Mouse (Mus musculus): ENCODE data around the gene Ano1.

DNA sequence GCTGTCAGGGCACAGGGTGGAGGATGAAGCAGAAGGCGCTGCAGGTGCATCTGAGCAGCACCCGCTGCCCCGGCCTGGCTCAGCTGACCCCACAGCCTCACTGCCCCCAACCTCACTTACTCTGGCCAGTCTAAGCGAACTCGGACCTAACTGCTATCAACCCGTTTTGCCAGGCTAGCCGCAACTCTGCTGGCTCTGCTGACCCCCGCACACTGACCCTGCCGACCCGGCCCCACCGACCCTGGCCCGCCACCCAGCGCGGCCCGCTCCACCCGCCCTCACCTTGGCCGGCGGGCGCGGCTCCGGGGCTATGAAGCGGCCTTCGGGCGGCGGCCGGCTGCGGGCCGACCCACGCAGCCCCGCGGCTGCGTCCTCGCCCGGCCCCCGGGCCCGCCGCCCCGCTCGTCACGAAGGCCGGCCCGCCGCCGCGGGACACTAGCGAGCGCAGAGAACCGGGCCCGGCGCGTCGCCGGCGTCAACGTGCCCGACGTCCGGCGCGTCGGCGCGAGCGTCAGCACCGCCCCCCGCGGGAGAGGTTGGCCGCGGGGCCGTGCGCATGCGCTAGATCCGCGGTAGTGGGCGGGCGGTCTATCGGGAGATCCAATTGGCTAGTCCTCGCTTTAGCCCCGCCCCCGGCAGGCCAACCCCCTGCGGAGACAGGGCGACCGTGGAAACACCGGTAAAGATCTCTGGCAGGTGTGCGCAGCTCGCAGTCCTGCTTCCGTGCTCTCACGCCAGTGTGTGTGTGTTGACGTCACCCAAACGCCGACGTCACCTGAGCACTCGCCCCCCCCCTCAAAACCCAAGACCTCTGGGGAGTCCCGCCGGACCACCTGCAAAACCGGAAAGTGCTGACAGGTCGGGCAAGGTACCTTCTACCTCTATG, 198.3 kb downstream of the Ano1 start, which contains the start of gene Ppfia1:
- peak; percentile 65 for TF ChIP-seq SIN3A (IDR thresholded peaks at IDR 0.05; ENCODE audit: low read length)
- no peak for TF ChIP-seq ZC3H11A (IDR thresholded peaks at IDR 0.05; ENCODE audit: low read depth, low read length)
- TF ChIP-seq EP300 (IDR thresholded peaks at IDR 0.05; ENCODE audit: low read depth in 1 of 2, low read length in 2 of 2), result no peak
- no peak for TF ChIP-seq MEF2A (IDR thresholded peaks at IDR 0.05; ENCODE audit: extremely low read depth, insufficient replicate concordance, low read depth, low read length, poor library complexity, severe bottlenecking)
